20 mouse cellular contexts compared by ENCODE assay signal in genomic region chr4:10209324-10209923, GRCm38 (mm10).
DNase-seq lines count a peak whose midpoint lies in the region; ATAC-seq and TF ChIP-seq lines count a peak whose summit lies in the region.
"Had no signal": no experiment of that assay in that cellular context is flagged by ENCODE, and none has a peak within 500 bp of the region (broad histone marks: within the 10 kb centered on the region; RNA-seq: fewer than 3 reads in every experiment).

No protein-coding gene starts in this region.

- ATAC-seq in forebrain, embryonic 14.5 days: 0 out of 2 replicates have a peak, but pooled peaks have one; percentile 26
- no peak for ATAC-seq in midbrain, embryonic 14.5 days (ENCODE audit: low FRiP score, low TSS enrichment)
- ATAC-seq in midbrain, embryonic 11.5 days (ENCODE audit: low FRiP score): no peak
- no peak for ATAC-seq in limb, embryonic 14.5 days (ENCODE audit: low FRiP score, low read depth)
- ATAC-seq: CD4-positive, CD25-positive, alpha-beta regulatory T cell, adult 4 months had no signal

- TF ChIP-seq POLR2A in limb, embryonic 14.5 days (IDR thresholded peaks at IDR 0.05; ENCODE audit: borderline replicate concordance, extremely low read depth, insufficient read depth, insufficient read length): no peak

- no peak overlapping the region for H3K9ac ChIP-seq in forebrain, embryonic 14.5 days (ENCODE audit: low read length)
- H3K9ac ChIP-seq in midbrain, embryonic 14.5 days (replicated peaks; ENCODE audit: low read length): no peak overlapping the region
- no peak overlapping the region for H3K9ac ChIP-seq in midbrain, embryonic 11.5 days (ENCODE audit: low read length)
- no peak overlapping the region for H3K9ac ChIP-seq in limb, embryonic 14.5 days (ENCODE audit: low read depth, low read length, severe bottlenecking)
- H3K9ac ChIP-seq: heart, embryonic 12.5 days; neural tube, embryonic 12.5 days had no signal

- DNase-seq in forebrain, embryonic 14.5 days (ENCODE audit: low spot score): peak; percentile 33
- no peak for DNase-seq in forebrain, embryonic 10.5 days (ENCODE audit: extremely low spot score, low spot score)
- DNase-seq in kidney, adult 11 months: peak; percentile 4
- no peak for DNase-seq in kidney, postnatal 14 days
- DNase-seq in midbrain, embryonic 14.5 days: peak; percentile 5
- no peak for DNase-seq in midbrain, embryonic 11.5 days (ENCODE audit: low spot score, missing footprints)
- peak; percentile 33 for DNase-seq in limb, embryonic 14.5 days (ENCODE audit: low spot score)
- DNase-seq in heart, postnatal 14 days: no peak
- DNase-seq: adrenal gland, postnatal 25 days; cerebellum, adult 9-10 months; gastrocnemius, postnatal 14 days; heart, adult 18-20 months; heart, postnatal 10 days; layer of hippocampus, postnatal 36 days; retina, postnatal 1 day; right cerebral cortex, postnatal 25 days; spleen, adult 18-20 months had no signal

- H3K4me3 ChIP-seq in forebrain, embryonic 14.5 days (ENCODE audit: low read depth, low read length): no peak overlapping the region
- no peak overlapping the region for H3K4me3 ChIP-seq in forebrain, embryonic 10.5 days
- H3K4me3 ChIP-seq in midbrain, embryonic 14.5 days (replicated peaks; ENCODE audit: low read depth, low read length): no peak overlapping the region
- H3K4me3 ChIP-seq in midbrain, embryonic 11.5 days (ENCODE audit: low read depth, low read length): no peak overlapping the region
- no peak overlapping the region for H3K4me3 ChIP-seq in limb, embryonic 14.5 days (replicated peaks; ENCODE audit: low read length)
- H3K4me3 ChIP-seq: heart, embryonic 12.5 days; neural tube, embryonic 12.5 days had no signal

- H3K27me3 ChIP-seq in forebrain, embryonic 14.5 days (replicated peaks; ENCODE audit: control insufficient read depth, insufficient read depth, low read length): no peaks in the 10 kb centered on the region
- no peaks in the 10 kb centered on the region for H3K27me3 ChIP-seq in forebrain, embryonic 10.5 days (ENCODE audit: poor library complexity, severe bottlenecking)
- H3K27me3 ChIP-seq in midbrain, embryonic 14.5 days (ENCODE audit: control insufficient read depth, insufficient read depth, low read length): no peaks in the 10 kb centered on the region
- no peaks in the 10 kb centered on the region for H3K27me3 ChIP-seq in midbrain, embryonic 11.5 days (ENCODE audit: control insufficient read depth, insufficient read depth, low read length)
- H3K27me3 ChIP-seq in limb, embryonic 14.5 days (ENCODE audit: control insufficient read depth, insufficient read depth, low read length): no peaks in the 10 kb centered on the region
- H3K27me3 ChIP-seq: heart, embryonic 12.5 days; neural tube, embryonic 12.5 days had no signal

- H3K27ac ChIP-seq in forebrain, embryonic 14.5 days (ENCODE audit: low read depth, low read length): no peak overlapping the region
- no peak overlapping the region for H3K27ac ChIP-seq in forebrain, embryonic 10.5 days
- no peak overlapping the region for H3K27ac ChIP-seq in midbrain, embryonic 14.5 days (replicated peaks; ENCODE audit: low read depth, low read length)
- H3K27ac ChIP-seq in midbrain, embryonic 11.5 days (ENCODE audit: low read depth, low read length): no peak overlapping the region
- H3K27ac ChIP-seq in limb, embryonic 14.5 days (replicated peaks; ENCODE audit: low read depth, low read length): no peak overlapping the region
- H3K27ac ChIP-seq: neural tube, embryonic 12.5 days had no signal

- no peaks in the 10 kb centered on the region for H3K9me3 ChIP-seq in forebrain, embryonic 14.5 days (replicated peaks; ENCODE audit: control insufficient read depth, low read length)
- H3K9me3 ChIP-seq in forebrain, embryonic 10.5 days: no peaks in the 10 kb centered on the region
- H3K9me3 ChIP-seq in midbrain, embryonic 14.5 days (ENCODE audit: control insufficient read depth, low read length): no peaks in the 10 kb centered on the region
- no peaks in the 10 kb centered on the region for H3K9me3 ChIP-seq in midbrain, embryonic 11.5 days (ENCODE audit: control insufficient read depth, low read length)
- no peaks in the 10 kb centered on the region for H3K9me3 ChIP-seq in limb, embryonic 14.5 days (ENCODE audit: control insufficient read depth, low read length)
- H3K9me3 ChIP-seq: heart, embryonic 12.5 days; neural tube, embryonic 12.5 days had no signal

- H3K4me1 ChIP-seq in forebrain, embryonic 14.5 days (ENCODE audit: control insufficient read depth, insufficient read depth, low read length): no peaks in the 10 kb centered on the region
- H3K4me1 ChIP-seq in forebrain, embryonic 10.5 days: no peaks in the 10 kb centered on the region
- H3K4me1 ChIP-seq in midbrain, embryonic 14.5 days (ENCODE audit: control insufficient read depth, insufficient read depth, low read length): no peaks in the 10 kb centered on the region
- H3K4me1 ChIP-seq in midbrain, embryonic 11.5 days (ENCODE audit: control insufficient read depth, insufficient read depth, low read length): no peaks in the 10 kb centered on the region
- no peaks in the 10 kb centered on the region for H3K4me1 ChIP-seq in limb, embryonic 14.5 days (ENCODE audit: control insufficient read depth, insufficient read depth, low read length)
- H3K4me1 ChIP-seq: heart, embryonic 12.5 days; neural tube, embryonic 12.5 days had no signal

- no peak overlapping the region for H3K4me2 ChIP-seq in forebrain, embryonic 14.5 days (ENCODE audit: low read length)
- no peak overlapping the region for H3K4me2 ChIP-seq in midbrain, embryonic 14.5 days (ENCODE audit: low read length)
- no peak overlapping the region for H3K4me2 ChIP-seq in midbrain, embryonic 11.5 days
- H3K4me2 ChIP-seq in limb, embryonic 14.5 days (replicated peaks; ENCODE audit: low read depth, low read length, severe bottlenecking): no peak overlapping the region
- H3K4me2 ChIP-seq: heart, embryonic 12.5 days; neural tube, embryonic 12.5 days had no signal

- intact Hi-C loops in heart, postnatal 14 days (cut with DNase I): no loop called here

- 59% methylated on average over 4 of the region's 4 CpGs for WGBS in forebrain, embryonic 14.5 days
- WGBS in forebrain, embryonic 10.5 days: 81% methylated on average over 4 of the region's 4 CpGs
- 73% methylated on average over 4 of the region's 4 CpGs for WGBS in midbrain, embryonic 14.5 days
- WGBS in midbrain, embryonic 11.5 days: 68% methylated on average over 4 of the region's 4 CpGs
- 33% methylated on average over 4 of the region's 4 CpGs for WGBS in limb, embryonic 14.5 days

- no peaks in the 10 kb centered on the region for H3K36me3 ChIP-seq in forebrain, embryonic 14.5 days (ENCODE audit: control insufficient read depth, insufficient read depth, low read length)
- H3K36me3 ChIP-seq in forebrain, embryonic 10.5 days (replicated peaks): no peaks in the 10 kb centered on the region
- no peaks in the 10 kb centered on the region for H3K36me3 ChIP-seq in midbrain, embryonic 14.5 days (ENCODE audit: control insufficient read depth, insufficient read depth, low read length)
- H3K36me3 ChIP-seq in midbrain, embryonic 11.5 days (ENCODE audit: control insufficient read depth, insufficient read depth, low read length): no peaks in the 10 kb centered on the region
- H3K36me3 ChIP-seq in limb, embryonic 14.5 days (ENCODE audit: control insufficient read depth, insufficient read depth, low read length): no peaks in the 10 kb centered on the region
- H3K36me3 ChIP-seq: heart, embryonic 12.5 days; neural tube, embryonic 12.5 days had no signal

Comparison
In these comparisons a context has a peak if more than half of its experiments do, and no peak if none do; other contexts are left out.
1. DNase-seq: peak in forebrain, embryonic 14.5 days (single experiment), kidney, adult 11 months (single experiment), midbrain, embryonic 14.5 days (single experiment) and limb, embryonic 14.5 days (single experiment); none in forebrain, embryonic 10.5 days (single experiment), kidney, postnatal 14 days (single experiment), midbrain, embryonic 11.5 days (single experiment) and heart, postnatal 14 days (0 of 2).